Mouse (Mus musculus) adrenal gland, postnatal 4 days (tissue): ENCODE results near the gene Olfr198. TPM values are rescaled to one million over a fixed set of nuclear protein-coding genes. Genes with fewer than 3 reads are reported as not detected.
"Not testable (repeated sequence)": the region's sequence is repeated elsewhere in the genome, so short reads cannot be mapped to it uniquely, and the experiment has no call there.

Source experiments
- DNase-seq, 2 experiments: peaks; one replicate each; pipeline ENCODE4 v3.0.0; 2021 to 2022; ENCODE audit warnings: low spot score in 2 of 2, mixed read lengths in 2 of 2
- long read RNA-seq, 2 experiments: library from polyadenylated mRNA; stranded (forward); transcript quantifications; one replicate each; pipeline ENCODE4 v2.0.0; 2021
- total RNA-seq, 2 experiments: library from RNA; stranded (reverse); gene quantifications; 2 replicates each; pipeline ENCODE4 v1.2.3; 2021

The Olfr198 gene
- not detected for total RNA-seq
- long read RNA-seq, experiment 1 = 0 reads
- long read RNA-seq, experiment 2 = 0 reads

GRCm38 (mm10) chr16:59203433-59203832 is at the start of gene Olfr198:
TSS of gene Olfr198 (minus strand) at chr16:59203533.
- DNase-seq = not testable (repeated sequence)

GRCm38 (mm10) chr16:59249684-59250083 is 46.4 kb upstream of the Olfr198 start:
- DNase-seq = no peak

- not testable (repeated sequence) for DNase-seq
Observed at GRCm38 (mm10) chr16:59219667-59220066, 16.3 kb upstream of the Olfr198 start, which contains the start of gene Olfr199. TSS of gene Olfr199 (minus strand) at chr16:59219767.

GRCm38 (mm10) chr16:59217861-59218260 is 14.5 kb upstream of the Olfr198 start:
- not testable (repeated sequence) for DNase-seq

GRCm38 (mm10) chr16:59170354-59170753 is 33.0 kb downstream of the Olfr198 start, which contains the start of gene Olfr196:
TSS of gene Olfr196 (minus strand) at chr16:59170454.
- DNase-seq = no peak

- DNase-seq = no peak
Observed at GRCm38 (mm10) chr16:59151996-59152395, 51.3 kb downstream of the Olfr198 start.

Other genes starting within 250 kb of the Olfr198 start
- not detected for gene Olfr183, start 208.2 kb downstream of the Olfr198 start, total RNA-seq
- not detected for gene Olfr186, start 173.2 kb downstream of the Olfr198 start, total RNA-seq
- gene Olfr187, start 163.8 kb downstream of the Olfr198 start, total RNA-seq = not detected
- not detected for gene Olfr190, start 125.5 kb downstream of the Olfr198 start, total RNA-seq
- gene Olfr191, start 113.7 kb downstream of the Olfr198 start, total RNA-seq = not detected
- not detected for gene Olfr193, start 91.7 kb downstream of the Olfr198 start, total RNA-seq
- not detected for gene Olfr194, start 82.5 kb downstream of the Olfr198 start, total RNA-seq
- not detected for gene Olfr195, start 56.5 kb downstream of the Olfr198 start, total RNA-seq
- not detected for gene Olfr196, start 33.1 kb downstream of the Olfr198 start, total RNA-seq
- not detected for gene Olfr199, start 16.2 kb upstream of the Olfr198 start, total RNA-seq
- gene Olfr201, start 69.1 kb upstream of the Olfr198 start, total RNA-seq = not detected
- gene Olfr202, start 83.3 kb upstream of the Olfr198 start, total RNA-seq = not detected
- not detected for gene Olfr203, start 95.3 kb upstream of the Olfr198 start, total RNA-seq
- gene Olfr204, start 114.7 kb upstream of the Olfr198 start, total RNA-seq = under 1 TPM in 1 of 2 experiments, not detected in 1; 0.06 TPM
- gene Olfr205, start 127.6 kb upstream of the Olfr198 start, total RNA-seq = not detected
- gene Olfr206, start 145.7 kb upstream of the Olfr198 start, total RNA-seq = not detected
- not detected for gene Olfr209, start 160.5 kb upstream of the Olfr198 start, total RNA-seq
- not detected for gene Gabrr3, start 203.8 kb upstream of the Olfr198 start, total RNA-seq